Mouse (Mus musculus) frontal cortex, adult 2 months (tissue): ENCODE results near the gene Ankrd44. TPM values are rescaled to one million over a fixed set of nuclear protein-coding genes. Genes with fewer than 3 reads are reported as not detected.

Experiments used
- DNase-seq, 2 experiments: peaks; one replicate each; pipeline ENCODE4 v3.0.0; 2022; ENCODE audit warnings: low spot score in 1 of 2; ENCODE audit errors: extremely low spot score in 1 of 2
- polyA plus RNA-seq: library from polyadenylated mRNA; depleted of rRNA; stranded (reverse); fragments of >200 nt; gene quantifications from 2 replicates; pipeline ENCODE4 v1.2.3, GENCODE M21; 2012

Ankrd44 gene
- polyA plus RNA-seq, 1 experiment = 18.9 TPM

- no peak for DNase-seq
Observed at GRCm38 (mm10) chr1:54665095-54665494, 261.1 kb downstream of the Ankrd44 start.

DNA sequence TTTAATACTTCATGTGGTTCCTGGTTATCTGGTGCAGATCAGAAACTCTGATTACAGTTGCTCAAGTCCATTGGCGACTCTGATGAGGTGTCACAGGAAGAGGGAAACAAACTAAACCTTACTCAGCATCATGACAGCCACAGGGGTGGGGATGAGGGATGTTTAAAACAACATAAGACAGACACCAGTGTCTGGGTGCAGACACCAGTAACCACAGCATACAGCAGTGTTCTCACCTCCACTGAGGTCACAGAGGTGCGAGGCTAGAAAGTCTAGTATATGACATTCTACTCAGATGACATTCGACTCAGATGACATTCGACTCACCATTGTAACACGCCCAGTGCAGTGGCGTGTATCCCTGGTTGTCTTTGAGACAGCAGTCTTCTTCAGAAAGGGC lies 265.5 kb downstream of the Ankrd44 start:
- DNase-seq = no peak

- no peak for DNase-seq
Observed at GRCm38 (mm10) chr1:54658558-54658957, 267.6 kb downstream of the Ankrd44 start.

GRCm38 (mm10) chr1:54648237-54648636 lies 277.9 kb downstream of the Ankrd44 start:
- DNase-seq = no peak

- DNase-seq = peak in 1 of 2 experiments; percentile 15
Observed at GRCm38 (mm10) chr1:54647335-54647745, 278.8 kb downstream of the Ankrd44 start.

- peak in 1 of 2 experiments; percentile 6 for DNase-seq
Observed at GRCm38 (mm10) chr1:54640184-54640795, 285.9 kb downstream of the Ankrd44 start.

DNA sequence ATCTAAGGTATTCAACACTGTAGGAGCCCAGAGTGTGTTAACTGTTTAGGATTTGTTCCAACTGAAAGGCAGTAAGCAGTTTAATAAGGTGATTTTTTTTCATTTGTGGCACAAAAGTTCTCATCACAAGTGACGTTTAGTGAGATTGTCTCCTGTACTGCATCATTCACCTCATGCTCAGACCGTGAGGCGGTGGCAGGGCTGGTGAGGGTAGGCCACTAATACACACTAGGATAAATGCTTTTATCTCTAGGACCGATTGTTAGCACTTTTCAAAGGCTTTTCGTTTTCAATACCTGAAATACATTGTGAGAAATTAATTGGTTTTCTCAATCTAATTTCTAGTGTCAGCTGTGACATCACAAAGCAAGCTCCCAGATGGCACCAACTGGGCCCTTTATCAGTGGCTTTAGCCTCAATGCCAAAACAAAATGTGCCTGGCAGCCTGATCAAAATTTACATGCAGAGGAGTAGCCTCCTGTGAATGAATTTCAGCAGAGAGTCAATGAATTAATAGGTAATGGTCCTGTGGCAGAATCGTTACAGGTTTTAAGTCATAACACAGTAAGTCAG lies 286.6 kb downstream of the Ankrd44 start:
- DNase-seq = no peak

DNA sequence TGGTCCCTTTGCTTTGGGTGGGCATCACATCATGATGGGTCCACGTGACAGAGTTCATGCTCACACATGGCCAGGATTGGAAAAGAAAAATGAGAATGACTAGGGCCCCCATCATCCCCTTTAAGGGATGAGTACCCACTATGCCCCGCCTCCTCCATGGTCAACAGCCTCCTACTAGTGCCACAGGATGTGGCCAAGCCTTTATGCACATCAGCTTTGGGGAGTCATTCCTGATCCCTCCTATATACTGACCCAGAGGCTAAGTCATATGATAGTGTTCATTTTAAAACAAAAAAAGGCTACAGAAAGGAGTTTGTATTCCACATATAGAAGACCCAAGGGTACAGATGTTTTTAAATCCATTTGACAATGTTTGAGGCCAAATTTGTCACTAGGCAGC lies 287.1 kb downstream of the Ankrd44 start:
- DNase-seq = no peak

GRCm38 (mm10) chr1:54637340-54637739 lies 288.8 kb downstream of the Ankrd44 start:
- no peak for DNase-seq

DNA sequence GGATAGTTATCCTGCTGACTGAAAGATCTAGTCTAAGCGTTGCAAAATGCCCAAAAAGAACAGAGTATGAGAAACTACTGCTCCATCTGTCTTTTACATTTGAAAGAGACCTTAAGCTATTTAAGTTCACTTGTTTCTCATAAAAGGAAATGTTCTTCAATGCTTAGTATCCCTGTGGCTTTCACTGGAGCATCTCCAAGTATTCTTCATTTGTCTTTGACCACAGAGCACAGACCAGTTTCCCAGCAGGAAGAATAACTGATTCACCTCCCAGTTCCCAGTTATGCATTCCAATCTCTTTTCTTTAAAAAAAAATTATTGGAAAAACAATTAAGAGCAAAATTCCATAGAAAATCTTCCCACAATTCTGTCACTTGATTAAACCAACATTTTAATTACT lies 297.1 kb downstream of the Ankrd44 start:
- DNase-seq = no peak

DNA sequence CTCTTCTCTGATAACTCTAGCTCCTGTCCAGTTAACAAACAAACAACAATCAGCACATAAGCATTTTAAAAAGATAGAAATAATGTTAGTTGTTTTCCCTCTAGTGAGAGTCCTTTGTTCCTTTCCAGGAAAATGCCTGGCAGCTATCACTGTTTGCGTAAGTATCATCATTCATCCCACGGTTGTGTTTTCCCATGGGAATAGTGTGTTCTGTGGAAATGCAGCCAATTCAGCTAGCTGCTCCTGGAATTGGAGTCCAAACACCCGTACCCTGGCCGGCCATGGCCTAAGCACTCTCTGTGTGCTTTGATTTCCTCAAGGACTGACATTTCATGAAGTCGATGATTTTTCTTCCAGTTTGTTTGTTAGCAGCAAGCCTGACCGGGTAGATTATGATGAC lies 311.2 kb downstream of the Ankrd44 start:
- no peak for DNase-seq

- DNase-seq = no peak
Observed at GRCm38 (mm10) chr1:54612344-54612743, 313.8 kb downstream of the Ankrd44 start.

DNA sequence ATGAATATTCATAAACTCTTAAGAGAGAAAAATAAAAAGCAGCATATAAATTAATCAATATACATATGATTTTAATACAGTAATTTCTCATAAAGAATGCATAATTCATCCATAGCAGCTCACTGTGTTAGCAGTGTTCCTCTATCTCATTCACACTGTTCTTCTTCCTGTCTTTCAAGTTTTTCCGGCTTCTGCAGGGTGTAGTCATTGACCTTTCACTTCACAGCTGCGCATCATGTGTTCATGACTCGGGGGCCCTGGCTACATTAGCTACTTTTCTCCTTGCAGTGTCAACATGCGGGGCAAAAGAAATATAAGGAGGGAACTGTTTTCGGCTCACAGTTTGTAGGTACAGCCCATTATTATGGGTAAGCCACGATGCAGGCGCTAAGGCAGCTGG lies 314.3 kb downstream of the Ankrd44 start:
- DNase-seq = no peak

GRCm38 (mm10) chr1:54606936-54607335 lies 319.3 kb downstream of the Ankrd44 start:
- no peak for DNase-seq

DNA sequence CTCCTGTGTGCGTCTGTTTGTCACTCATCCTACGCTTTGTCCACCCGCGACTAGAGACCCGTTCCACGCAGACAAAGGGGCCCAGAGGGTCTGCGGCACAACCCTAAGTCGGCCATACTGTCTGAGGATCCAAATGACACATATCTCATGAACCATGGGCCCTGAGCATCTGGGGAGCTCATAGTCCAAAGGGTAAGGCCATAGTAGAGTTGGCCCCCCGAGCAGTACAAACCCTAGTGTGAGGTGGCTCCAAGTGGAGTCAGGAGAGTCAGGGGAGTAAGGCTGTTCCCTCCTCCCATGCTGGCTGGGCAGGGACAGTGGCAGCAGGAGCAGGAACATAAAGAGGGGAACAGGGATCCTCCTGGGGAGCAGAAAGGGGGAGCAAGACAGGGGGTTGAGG lies 324.5 kb downstream of the Ankrd44 start:
- DNase-seq = no peak

DNA sequence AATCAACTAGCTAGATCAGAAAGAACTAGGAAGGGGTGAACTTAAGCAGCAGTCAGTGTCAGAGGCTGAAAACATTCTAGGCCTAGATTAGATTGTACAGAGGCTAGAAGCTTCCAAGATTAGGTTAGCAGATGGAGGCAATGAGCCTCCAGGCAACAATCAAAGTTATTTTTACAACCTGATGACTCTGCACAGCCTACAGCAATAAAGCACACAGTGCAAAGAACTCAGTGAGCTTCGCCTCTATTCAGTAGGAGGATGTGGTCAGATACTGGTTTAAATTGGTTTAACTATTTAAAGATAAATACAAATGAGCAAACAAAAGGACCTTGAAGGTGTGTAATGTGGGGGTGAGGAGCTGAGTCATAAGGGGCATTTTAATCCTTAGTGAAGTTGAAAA lies 325.9 kb downstream of the Ankrd44 start:
- peak in 1 of 2 experiments; percentile 13 for DNase-seq

DNA sequence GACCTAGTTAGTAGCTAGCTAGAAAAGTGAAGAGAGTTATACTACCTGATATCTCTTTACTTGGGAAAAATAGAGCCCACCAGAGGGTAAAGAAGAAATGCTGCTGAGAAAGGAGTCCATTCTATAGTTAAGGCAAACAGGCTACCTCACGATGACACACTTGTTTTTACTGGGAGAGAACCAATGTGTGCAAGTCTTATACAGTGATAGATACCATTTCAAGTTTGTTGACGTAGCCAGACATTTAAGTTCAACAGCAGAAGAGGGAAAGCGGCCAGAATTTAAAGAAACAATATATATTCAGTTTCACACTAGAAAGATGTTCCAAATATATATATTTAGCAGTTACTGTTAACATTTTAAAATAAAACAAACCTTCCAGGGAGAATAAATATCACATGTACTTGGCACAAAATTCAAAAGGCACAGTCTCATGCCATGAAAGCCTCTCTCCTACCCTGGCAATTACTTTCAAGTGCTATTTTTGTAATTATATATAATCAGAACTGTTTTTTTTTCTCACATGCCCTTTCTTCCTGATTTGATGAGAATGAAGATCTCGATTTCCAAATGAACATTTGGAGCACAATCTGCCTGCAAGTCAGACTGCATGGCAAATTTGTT lies 328.5 kb downstream of the Ankrd44 start:
- DNase-seq = no peak

- peak in 1 of 2 experiments; percentile 52 for DNase-seq
Observed at GRCm38 (mm10) chr1:54596151-54596550, 330.0 kb downstream of the Ankrd44 start.
